Mouse (Mus musculus): ENCODE measurements around the gene Il27ra. TPM values are rescaled to one million over a fixed set of nuclear protein-coding genes. Genes with fewer than 3 reads are reported as not detected.

Il27ra gene
- polyA plus RNA-seq, 1 experiment from 2014 or later: 0.37 TPM

- peaks cover 73% of the 10 kb centered on the region for H3K4me1 ChIP-seq
- peak overlapping the region; percentile 73; the same call in 1 of the 2 replicates for H3K27ac ChIP-seq (replicated peaks)
- H3K9me3 ChIP-seq (replicated peaks): no peaks in the 10 kb centered on the region
- H3K27me3 ChIP-seq (replicated peaks): no peaks in the 10 kb centered on the region
- no peak overlapping the region for H3K4me3 ChIP-seq (replicated peaks)
- no peak overlapping the region for H3K9ac ChIP-seq (replicated peaks)
- ATAC-seq (ENCODE audit: low FRiP score): no peak
- H3K36me3 ChIP-seq: peaks cover 11% of the 10 kb centered on the region
- 88% methylated on average over 10 of the region's 10 CpGs for WGBS
- H3K4me2 ChIP-seq: no peak overlapping the region
Measured at GRCm38 (mm10) chr8:84072321-84072720, 29.9 kb upstream of the Il27ra start.

- H3K9ac ChIP-seq (replicated peaks): no peak overlapping the region
- no peak overlapping the region for H3K27ac ChIP-seq (replicated peaks)
- H3K9me3 ChIP-seq (replicated peaks): no peaks in the 10 kb centered on the region
- H3K27me3 ChIP-seq (replicated peaks): no peaks in the 10 kb centered on the region
- H3K4me2 ChIP-seq: no peak overlapping the region
- peaks cover 74% of the 10 kb centered on the region for H3K4me1 ChIP-seq
- no peak for ATAC-seq (ENCODE audit: low FRiP score)
- no peak overlapping the region for H3K4me3 ChIP-seq (replicated peaks)
- 75% methylated on average over 3 of the region's 3 CpGs for WGBS
- H3K36me3 ChIP-seq: peaks cover 11% of the 10 kb centered on the region
Measured at GRCm38 (mm10) chr8:84071921-84072320, 29.5 kb upstream of the Il27ra start.

GRCm38 (mm10) chr8:84070667-84071066 lies 28.3 kb upstream of the Il27ra start:
- no peak overlapping the region for H3K4me3 ChIP-seq (replicated peaks)
- H3K9ac ChIP-seq (replicated peaks): no peak overlapping the region
- H3K4me2 ChIP-seq: no peak overlapping the region
- peaks cover 78% of the 10 kb centered on the region for H3K4me1 ChIP-seq
- ATAC-seq (ENCODE audit: low FRiP score): no peak
- no peaks in the 10 kb centered on the region for H3K27me3 ChIP-seq (replicated peaks)
- H3K36me3 ChIP-seq: peaks cover 7% of the 10 kb centered on the region
- 76% methylated on average over 2 of the region's 2 CpGs for WGBS
- no peak overlapping the region for H3K27ac ChIP-seq (replicated peaks)
- H3K9me3 ChIP-seq (replicated peaks): no peaks in the 10 kb centered on the region

GRCm38 (mm10) chr8:84070241-84070640 lies 27.9 kb upstream of the Il27ra start:
- ATAC-seq (ENCODE audit: low FRiP score): no peak
- Histone ChIP-seq H3K36me3 (peaks cover 3% of the 10 kb centered on the region), H3K4me2 (no peak overlapping the region), H3K4me3 (replicated peaks) (no peak overlapping the region), H3K4me1 (peaks cover 81% of the 10 kb centered on the region), H3K9ac (replicated peaks) (no peak overlapping the region), H3K9me3 (replicated peaks) (no peaks in the 10 kb centered on the region), H3K27ac (replicated peaks) (peak overlapping the region; percentile 29), H3K27me3 (replicated peaks) (no peaks in the 10 kb centered on the region)
- 82% methylated on average over 5 of the region's 5 CpGs for WGBS

GRCm38 (mm10) chr8:84069750-84070149 lies 27.4 kb upstream of the Il27ra start:
- Histone ChIP-seq H3K4me2 (no peak overlapping the region), H3K4me3 (replicated peaks) (no peak overlapping the region), H3K27me3 (replicated peaks) (no peaks in the 10 kb centered on the region), H3K4me1 (peaks cover 80% of the 10 kb centered on the region), H3K36me3 (no peaks in the 10 kb centered on the region), H3K9ac (replicated peaks) (no peak overlapping the region), H3K27ac (replicated peaks) (peak overlapping the region; percentile 29), H3K9me3 (replicated peaks) (no peaks in the 10 kb centered on the region)
- ATAC-seq (ENCODE audit: low FRiP score): no peak
- 52% methylated on average over 2 of the region's 2 CpGs for WGBS

GRCm38 (mm10) chr8:84069169-84069568 lies 26.8 kb upstream of the Il27ra start:
- Histone ChIP-seq H3K27me3 (replicated peaks) (no peaks in the 10 kb centered on the region), H3K4me3 (replicated peaks) (no peak overlapping the region), H3K9me3 (replicated peaks) (no peaks in the 10 kb centered on the region), H3K4me2 (no peak overlapping the region), H3K27ac (replicated peaks) (no peak overlapping the region), H3K36me3 (no peaks in the 10 kb centered on the region), H3K9ac (replicated peaks) (no peak overlapping the region), H3K4me1 (peaks cover 74% of the 10 kb centered on the region)
- 42% methylated on average over 1 of the region's 1 CpGs for WGBS
- no peak for ATAC-seq (ENCODE audit: low FRiP score)

- H3K27ac ChIP-seq (replicated peaks): no peak overlapping the region
- H3K4me3 ChIP-seq (replicated peaks): 0 out of 2 replicates have a peak overlapping the region, but pooled peaks have one; percentile 98
- 76% methylated on average over 12 of the region's 12 CpGs for WGBS
- no peak overlapping the region for H3K9ac ChIP-seq (replicated peaks)
- peaks cover 67% of the 10 kb centered on the region for H3K4me1 ChIP-seq
- peak overlapping the region; percentile 58 for H3K4me2 ChIP-seq
- no peaks in the 10 kb centered on the region for H3K9me3 ChIP-seq (replicated peaks)
- ATAC-seq (ENCODE audit: low FRiP score): no peak
- no peaks in the 10 kb centered on the region for H3K36me3 ChIP-seq
- no peaks in the 10 kb centered on the region for H3K27me3 ChIP-seq (replicated peaks)
Measured at GRCm38 (mm10) chr8:84068316-84069035, 26.1 kb upstream of the Il27ra start.

GRCm38 (mm10) chr8:84067911-84068310 lies 25.5 kb upstream of the Il27ra start:
- ATAC-seq (ENCODE audit: low FRiP score): no peak
- Histone ChIP-seq H3K36me3 (no peaks in the 10 kb centered on the region), H3K27me3 (replicated peaks) (no peaks in the 10 kb centered on the region), H3K9ac (replicated peaks) (peak overlapping the region; percentile 96; the same call in 1 of the 2 replicates), H3K4me1 (peaks cover 62% of the 10 kb centered on the region), H3K27ac (replicated peaks) (no peak overlapping the region), H3K4me2 (peak overlapping the region; percentile 58), H3K9me3 (replicated peaks) (no peaks in the 10 kb centered on the region), H3K4me3 (replicated peaks) (peak overlapping the region; percentile 98)
- 87% methylated on average over 7 of the region's 7 CpGs for WGBS

- H3K4me2 ChIP-seq: peak overlapping the region; percentile 58
- no peaks in the 10 kb centered on the region for H3K27me3 ChIP-seq (replicated peaks)
- H3K27ac ChIP-seq (replicated peaks): peak overlapping the region; percentile 97
- no peaks in the 10 kb centered on the region for H3K9me3 ChIP-seq (replicated peaks)
- under 1% methylated on average over 54 of the region's 58 CpGs for WGBS
- H3K4me3 ChIP-seq (replicated peaks): peak overlapping the region; percentile 98
- H3K36me3 ChIP-seq: no peaks in the 10 kb centered on the region
- H3K4me1 ChIP-seq: peaks cover 54% of the 10 kb centered on the region
- peak; percentile 79 for ATAC-seq (ENCODE audit: low FRiP score)
- H3K9ac ChIP-seq (replicated peaks): peak overlapping the region; percentile 96
Measured at GRCm38 (mm10) chr8:84067047-84067573, 24.7 kb upstream of the Il27ra start.

- WGBS: under 1% methylated on average over 51 of the region's 51 CpGs
Measured at GRCm38 (mm10) chr8:84066291-84066930, 24.0 kb upstream of the Il27ra start, which contains the start of gene Rfx1. Gene Rfx1, plus strand, starts transcription at chr8:84066834.

GRCm38 (mm10) chr8:84065457-84066072 lies 23.2 kb upstream of the Il27ra start:
- H3K4me2 ChIP-seq: peak overlapping the region; percentile 84
- H3K9ac ChIP-seq (replicated peaks): peak overlapping the region; percentile 60
- H3K9me3 ChIP-seq (replicated peaks): no peaks in the 10 kb centered on the region
- 16% methylated on average over 5 of the region's 5 CpGs for WGBS
- ATAC-seq (ENCODE audit: low FRiP score): no peak
- H3K27ac ChIP-seq (replicated peaks): peak overlapping the region; percentile 86
- H3K36me3 ChIP-seq: no peaks in the 10 kb centered on the region
- H3K4me1 ChIP-seq: peaks cover 40% of the 10 kb centered on the region
- no peaks in the 10 kb centered on the region for H3K27me3 ChIP-seq (replicated peaks)
- peak overlapping the region; percentile 98 for H3K4me3 ChIP-seq (replicated peaks)

More at GRCm38 (mm10) chr8:84066291-84066930, 24.0 kb upstream of the Il27ra start, which contains the start of gene Rfx1:
- ATAC-seq (ENCODE audit: low FRiP score): peak; percentile 98
- H3K27me3 ChIP-seq (replicated peaks): no peaks in the 10 kb centered on the region
- H3K27ac ChIP-seq (replicated peaks): peak within 1 kb of the TSS; percentile 97
- peak within 1 kb of the TSS; percentile 84 for H3K4me2 ChIP-seq
- H3K9me3 ChIP-seq (replicated peaks): no peaks in the 10 kb centered on the region
- peak within 1 kb of the TSS; percentile 96 for H3K9ac ChIP-seq (replicated peaks)
- peaks cover 47% of the 10 kb centered on the region for H3K4me1 ChIP-seq
- peak within 1 kb of the TSS; percentile 98 for H3K4me3 ChIP-seq (replicated peaks)
- no peaks in the 10 kb centered on the region for H3K36me3 ChIP-seq
